Mouse (Mus musculus) R1 (cell line): ENCODE measurements at regions not wholly inside any gene's neighbourhood (a gene's known extent, or its start where the extent isn't known, plus 50 kb on each side); places are given as distances from the start of the nearest gene placed in this dataset.

Source experiments
- DNase-seq: peaks from one replicate; pipeline ENCODE4 v3.0.0-alpha.2; 2018; ENCODE audit warnings: low read depth, low spot score

DNA sequence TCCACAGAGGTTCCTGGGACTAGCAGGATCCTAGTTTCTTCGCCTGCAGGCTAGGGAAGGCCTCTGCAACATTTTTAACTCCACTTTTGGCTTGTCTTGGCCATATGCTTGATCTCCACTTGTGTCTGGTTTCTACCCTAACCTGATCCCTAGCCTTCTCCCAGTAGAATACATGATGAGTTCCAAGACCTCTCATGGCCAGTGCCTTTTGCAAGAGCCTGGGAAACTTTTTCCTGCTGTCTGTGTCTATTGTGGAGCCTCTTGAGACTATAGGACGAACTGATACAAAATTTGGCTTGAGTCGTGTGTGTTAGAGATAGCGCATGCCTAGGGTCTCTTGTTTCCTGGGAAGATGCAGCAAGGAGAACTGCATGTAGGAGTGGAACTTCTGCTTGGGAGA is 119.3 kb downstream of the Cartpt start:
- DNase-seq: no peak

DNA sequence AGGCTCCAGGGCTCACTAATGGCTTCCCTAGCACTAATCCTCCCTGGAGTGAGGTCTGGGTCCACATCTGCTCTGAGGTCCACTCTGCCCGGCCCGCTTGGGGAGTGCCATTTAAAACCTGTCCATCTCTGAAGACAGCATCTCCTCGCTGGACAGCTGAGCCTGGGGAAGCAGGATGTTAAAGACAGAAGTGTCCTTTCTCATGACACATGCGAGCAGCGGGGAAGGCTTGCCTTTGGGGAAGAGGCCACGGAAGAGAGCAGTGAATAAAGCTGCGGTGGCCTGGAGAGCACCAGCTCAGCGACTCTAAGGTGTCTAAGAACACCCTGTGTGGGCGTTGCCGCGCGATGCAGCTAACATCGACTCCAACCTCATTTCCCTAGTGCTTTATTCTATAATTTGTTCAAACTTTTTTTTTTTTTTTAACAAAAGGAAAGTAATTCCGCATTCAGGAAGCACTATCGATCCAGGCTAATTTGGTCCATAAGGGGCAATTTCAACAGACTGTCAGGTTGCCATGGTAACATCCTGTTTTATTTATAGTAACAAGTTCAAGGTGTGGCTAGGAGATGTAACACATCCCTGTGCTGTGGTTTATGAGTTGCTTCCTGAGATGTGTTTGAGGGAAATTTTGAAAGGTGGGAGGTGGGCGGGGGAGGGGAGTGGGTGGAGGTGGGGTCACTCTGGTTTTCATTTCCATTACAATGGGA is 120.0 kb downstream of the Cartpt start:
- DNase-seq: peak; percentile 58

DNA sequence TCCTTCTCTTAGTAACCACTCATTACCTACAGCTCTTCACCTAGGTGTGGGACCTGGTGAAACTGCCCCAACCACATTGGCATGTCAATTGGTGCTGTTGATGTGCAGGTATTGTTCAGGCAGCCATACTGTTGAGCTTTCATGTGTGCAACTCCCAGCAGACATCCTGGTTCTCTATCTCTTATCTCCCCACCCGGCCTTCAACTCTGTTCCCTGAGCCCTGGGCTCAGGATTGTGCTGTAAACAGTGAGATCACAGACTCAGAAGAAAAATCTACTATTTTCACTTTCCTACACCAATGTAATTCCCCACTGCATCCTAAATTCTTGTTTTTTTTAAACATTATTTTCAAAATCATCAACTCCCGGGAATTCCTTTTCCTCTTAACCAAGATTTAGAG is 122.1 kb downstream of the Cartpt start:
- DNase-seq: no peak

DNA sequence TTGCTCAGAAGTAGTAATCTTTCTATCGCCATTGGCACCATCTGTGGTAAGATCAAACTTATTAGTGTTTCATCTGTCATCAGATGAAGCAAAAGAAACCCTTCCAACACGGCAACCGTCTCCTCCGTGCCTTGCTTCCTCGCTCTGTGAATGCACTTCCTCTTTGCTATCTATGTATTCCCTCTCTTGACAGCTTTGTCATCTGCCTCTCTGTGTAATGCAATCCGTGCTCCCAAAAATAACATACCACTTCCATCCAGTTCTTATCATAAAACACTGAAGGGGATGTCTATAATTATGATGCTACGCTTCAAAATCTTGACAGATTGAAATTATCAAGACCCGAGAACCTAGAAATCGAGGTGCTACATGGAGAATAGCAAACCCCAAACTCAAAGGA is 123.2 kb downstream of the Cartpt start:
- DNase-seq: no peak

DNA sequence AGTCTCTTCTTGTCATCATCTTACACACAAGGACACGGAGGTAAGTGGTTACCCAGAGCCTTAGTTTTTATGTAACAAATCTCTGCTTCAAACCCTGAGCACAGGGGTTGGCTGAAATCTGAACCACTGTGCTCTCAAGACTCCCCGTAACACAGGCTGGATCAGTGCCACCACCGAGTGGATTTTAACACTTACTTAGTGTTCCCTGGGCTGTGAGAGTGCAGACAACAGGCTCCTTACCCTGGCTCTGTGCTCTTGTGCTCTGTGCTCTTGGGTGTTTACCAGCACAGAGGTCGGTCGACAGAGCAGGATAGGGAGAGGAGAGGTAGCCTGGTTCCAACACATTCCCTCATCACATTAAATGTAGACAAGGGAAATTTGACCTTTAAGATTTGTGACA is 134.9 kb downstream of the Cartpt start:
- no peak for DNase-seq

DNA sequence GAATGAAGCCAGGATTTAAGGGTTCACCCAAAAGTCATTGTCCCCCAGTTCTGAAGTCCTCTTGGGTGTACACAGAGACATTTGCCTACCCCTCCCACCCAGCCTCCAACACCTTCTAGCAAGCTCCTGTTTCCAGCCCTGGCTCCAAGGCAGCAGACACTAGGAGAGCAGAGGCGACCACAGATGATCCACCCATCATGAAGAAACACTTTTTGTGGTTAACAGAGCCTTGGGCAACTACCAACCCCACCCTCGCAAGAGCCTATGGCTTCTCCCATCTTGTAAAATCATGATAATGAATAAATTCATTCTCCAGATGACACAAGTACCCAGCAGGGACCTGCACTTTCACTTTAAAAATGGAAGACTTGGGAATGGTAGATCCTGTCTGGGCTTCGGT is 136.1 kb downstream of the Cartpt start:
- DNase-seq: no peak

DNA sequence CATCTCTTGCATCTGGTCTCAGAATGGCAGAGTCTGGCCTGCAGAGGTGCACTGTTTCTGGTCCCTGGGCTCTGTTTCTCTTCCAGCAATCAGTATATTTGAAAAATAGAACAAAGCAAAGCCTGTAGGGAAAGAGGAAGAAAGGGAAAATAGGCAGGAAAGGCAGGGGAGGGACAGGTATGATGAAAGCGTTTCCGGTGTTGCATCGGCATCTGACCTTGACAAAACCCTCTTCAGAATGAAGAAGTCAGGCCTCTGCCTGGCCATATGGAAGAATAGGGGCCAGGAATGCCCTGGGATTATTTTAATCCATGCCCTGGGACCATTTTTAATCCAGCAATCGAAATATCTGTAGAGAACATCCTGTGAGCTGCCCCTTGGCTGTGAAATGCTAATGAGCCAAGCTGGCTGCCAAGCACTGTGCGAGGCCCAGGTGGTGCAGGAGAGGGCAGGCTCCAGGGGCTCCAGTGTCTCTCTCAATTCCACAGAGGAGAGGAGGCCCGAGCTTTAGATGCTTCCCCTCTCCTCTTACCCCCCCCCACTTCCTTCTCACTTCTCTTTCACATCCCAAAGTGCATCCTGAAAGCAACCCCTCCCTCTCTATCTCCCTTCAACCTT is 136.7 kb downstream of the Cartpt start:
- DNase-seq: no peak

DNA sequence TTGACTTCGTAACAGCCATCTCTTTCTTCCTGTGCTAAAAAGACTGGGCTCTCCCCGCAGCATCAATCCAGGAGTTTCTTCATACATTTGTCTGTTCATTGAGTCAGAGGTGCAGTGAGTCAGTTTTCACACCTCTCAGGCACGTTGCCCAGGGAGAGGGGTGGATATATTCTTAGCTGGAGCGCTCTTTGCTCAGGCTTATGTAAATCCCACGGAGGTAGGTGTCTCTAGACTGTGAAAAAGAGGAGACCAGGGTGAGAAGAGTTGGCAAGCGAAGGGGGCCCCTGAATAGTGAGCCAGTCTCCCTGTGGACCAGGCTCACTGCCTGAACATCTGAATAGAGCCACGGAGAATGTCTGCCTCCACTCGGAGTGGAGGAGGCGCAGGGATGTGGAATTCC is 139.0 kb downstream of the Cartpt start:
- no peak for DNase-seq

DNA sequence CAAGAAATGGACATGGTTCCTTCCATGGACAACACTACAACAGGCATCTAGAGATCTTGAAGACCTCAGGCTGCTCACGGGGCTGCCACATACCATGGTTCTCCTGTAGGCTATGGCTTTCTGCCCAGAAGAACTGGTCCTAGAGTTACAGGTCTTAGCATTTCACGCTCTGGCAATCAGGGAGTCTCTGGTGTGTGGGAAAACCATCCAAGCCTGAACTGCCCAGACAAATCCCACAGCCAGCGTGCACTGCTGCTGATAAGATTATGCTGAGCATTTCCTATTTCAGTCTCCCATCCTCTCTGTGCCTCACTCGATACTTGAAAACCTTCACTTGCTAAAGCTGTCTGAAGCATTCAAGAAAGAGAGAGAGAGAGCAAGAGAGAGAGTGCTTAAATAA is 139.5 kb downstream of the Cartpt start:
- DNase-seq: no peak

DNA sequence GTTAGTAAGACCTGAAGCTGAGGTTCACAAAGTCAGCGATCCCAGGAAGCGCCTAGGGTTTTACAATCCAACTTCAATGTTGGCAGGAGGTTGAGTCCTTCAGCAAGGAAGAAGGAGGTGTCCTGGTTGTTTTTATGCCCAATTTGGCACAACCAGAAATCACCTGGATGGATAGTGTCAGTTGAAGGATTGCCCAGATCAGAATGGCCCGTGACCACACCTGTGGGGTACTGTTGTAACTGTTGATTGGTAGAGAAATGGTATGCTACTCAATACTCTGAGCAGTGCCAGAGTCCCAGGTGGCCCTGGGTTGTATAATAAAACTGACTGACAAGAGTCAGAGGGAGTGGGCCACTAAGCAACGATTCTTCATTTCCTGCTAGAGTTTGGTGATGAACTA is 140.2 kb downstream of the Cartpt start:
- no peak for DNase-seq

DNA sequence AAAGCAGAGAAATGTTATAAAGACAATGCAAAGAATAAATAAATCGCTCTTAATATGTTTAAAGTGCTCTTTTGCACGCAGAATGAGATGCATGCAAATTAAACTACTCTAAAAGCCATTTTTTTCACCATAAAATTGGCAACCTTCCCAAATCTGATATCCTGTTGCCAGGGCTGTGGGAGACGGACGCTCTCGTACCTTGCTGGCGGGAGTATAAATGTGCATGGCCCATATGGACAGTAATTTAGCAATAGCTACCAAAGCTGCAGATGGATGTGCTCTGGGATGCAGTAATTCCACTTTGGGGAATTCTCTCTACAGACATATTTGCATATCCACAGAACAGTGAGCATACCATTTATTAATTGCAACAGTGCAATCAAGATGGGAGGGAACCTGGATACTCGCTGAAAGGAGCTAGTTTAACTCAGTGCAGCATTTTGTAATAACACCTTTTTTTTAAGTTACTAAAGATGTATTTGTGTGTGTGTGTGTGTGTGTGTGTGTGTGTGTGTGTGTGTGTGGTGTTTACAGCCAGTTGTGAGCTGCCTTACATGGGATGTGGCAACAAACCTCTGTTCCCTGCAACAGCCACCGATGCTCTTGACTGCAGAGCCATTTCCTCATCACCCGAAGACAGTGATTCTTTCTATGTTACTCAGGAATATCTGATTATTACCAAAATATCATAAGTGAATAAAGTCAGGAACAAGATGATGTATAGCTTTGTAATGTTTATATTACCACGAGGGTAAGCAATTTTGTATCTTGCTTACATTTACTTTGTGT is 141.4 kb downstream of the Cartpt start:
- no peak for DNase-seq

DNA sequence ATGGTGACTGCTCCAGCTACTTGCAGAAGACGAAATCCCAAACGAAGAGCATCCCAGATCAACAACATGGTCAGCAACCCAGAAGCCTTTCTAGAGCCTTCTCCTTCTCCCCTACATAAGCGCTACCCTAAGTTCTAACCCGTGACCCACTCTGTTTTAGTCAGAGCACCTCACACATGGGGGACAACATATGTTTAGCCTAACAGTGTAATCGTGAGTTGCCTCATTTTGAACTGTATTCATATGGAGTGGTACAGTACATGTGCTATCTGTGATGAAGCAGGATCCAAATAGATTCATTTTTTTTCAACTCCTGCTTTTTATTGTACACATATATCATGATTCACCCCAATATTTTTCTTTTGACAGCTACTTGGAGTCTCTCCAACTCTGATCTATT is 146.2 kb downstream of the Cartpt start:
- DNase-seq: no peak

DNA sequence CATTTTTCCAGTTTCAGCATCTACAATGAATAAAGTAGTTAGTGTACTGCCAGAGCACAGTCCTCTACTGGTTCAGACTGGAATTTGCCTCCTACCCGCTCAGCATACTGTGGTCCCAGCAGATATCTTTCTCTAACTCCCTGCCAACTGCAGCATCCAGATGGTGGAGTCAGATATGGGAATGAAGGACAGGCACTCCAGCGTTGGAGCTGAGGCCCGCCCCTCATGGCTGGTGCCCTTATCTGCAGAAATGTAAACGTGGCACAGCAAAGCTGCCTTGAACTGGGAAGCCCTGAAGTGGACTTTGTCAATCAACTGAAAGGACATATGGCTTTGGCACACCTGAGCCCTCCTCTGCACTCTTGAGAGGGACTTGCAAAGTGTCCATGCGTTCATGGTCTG is 146.6 kb downstream of the Cartpt start:
- DNase-seq: no peak

DNA sequence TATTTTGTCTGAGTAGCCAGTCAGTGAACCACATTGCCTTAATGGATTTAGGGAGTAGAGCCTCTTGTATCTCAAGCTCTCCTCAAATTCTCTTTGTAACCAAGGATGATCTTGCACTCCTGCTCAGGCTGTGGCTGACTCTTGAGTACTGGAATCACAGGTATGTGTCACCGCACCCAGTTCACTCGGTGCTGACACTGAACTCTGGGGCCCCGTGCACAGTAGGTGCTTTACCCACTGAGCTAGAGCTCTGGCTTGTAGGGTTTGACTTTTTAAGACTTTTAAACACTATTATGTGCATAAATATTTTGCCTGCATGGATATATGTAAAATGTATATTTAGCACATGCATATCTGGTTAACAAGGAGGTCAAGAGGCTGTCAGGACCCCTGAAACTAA is 147.4 kb downstream of the Cartpt start:
- no peak for DNase-seq

DNA sequence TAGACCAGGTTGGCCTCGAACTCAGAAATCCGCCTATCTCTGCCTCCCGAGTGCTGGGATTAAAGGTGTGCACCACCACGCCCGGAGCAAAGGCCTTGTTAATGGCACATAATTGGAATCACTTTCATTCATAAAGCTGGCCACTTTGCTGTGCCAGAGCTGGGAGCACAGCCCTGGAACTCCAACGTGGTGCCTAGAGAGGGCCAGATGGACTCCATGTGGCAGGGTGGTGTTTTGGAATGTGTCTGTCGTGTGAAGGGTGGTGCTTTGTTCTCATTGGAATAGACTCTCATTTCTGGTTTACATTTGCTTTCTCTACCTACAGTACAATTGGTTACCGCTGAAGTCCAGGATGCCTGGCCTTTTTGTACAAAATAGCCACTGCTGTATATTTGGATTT is 150.2 kb downstream of the Cartpt start:
- DNase-seq: no peak

DNA sequence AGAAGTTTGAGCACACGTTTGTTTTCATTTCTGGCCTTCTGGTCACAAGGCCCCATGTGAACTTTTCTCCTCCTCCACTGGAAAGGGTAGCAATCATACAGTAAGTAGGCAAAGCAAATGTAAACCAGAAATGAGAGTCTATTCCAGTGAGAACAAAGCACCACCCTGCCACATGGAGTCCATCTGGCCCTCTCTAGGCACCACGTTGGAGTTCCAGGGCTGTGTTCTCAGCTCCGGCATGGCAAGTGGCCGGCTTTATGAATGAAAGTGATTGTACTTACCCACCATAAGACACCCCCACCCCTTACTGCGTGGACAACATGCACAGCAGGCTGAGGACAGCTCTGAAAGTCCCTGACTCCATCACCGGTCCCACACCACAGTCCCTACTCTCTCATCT is 151.5 kb downstream of the Cartpt start:
- no peak for DNase-seq

DNA sequence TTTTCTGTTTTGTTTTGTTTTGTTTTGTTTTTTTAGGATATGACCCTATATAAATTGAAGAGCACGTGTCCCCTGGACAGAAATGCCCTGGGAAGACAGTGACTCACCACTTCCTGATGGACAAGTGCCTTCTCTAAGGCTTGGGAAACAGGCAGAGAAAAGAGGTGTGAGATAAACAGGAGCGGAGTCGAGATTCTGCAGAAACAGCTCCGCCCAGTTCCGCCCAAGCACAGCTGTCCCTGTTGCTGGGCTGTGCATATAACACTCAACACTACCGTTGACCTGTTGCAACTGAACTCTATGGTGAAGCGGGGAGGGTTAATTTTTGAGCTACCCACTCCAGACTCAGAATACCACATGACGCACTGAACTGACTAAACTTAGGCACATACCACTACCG is 152.8 kb downstream of the Cartpt start:
- DNase-seq: no peak

DNA sequence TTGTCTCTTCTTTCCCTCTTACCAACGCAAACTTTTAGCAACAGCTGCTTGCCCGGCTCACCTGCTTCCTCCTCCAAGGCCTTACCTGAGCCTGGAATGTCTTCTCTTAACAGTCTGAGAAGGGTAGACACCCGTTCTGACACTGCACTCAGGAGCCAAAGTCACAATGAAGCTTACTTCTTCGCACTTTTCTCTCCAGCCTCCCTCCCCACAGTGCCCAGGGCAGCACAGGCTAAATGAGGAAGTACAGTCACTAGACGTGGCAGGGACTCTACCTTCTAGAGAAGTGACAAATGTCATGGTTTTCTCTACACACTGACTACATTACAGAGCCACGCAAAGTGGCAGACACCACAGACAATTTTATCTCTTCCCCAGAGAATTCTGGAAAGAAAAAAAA is 155.4 kb downstream of the Cartpt start:
- no peak for DNase-seq

DNA sequence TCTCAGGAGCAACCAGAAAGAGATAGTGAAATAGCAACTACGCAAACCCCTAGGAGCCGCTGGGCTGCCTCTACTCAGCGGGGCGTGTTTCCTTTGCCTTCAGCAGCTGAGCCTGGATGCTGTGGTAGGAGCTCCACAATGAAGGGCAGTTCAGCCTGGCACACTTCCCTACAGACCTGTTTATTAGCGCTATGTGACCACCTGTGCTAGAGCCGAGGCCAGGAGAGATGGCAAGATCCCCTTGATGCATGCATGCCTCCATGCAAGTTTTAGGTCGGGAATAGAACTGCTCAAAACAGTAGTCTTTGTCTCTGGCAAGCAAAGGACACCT is 156.1 kb downstream of the Cartpt start:
- no peak for DNase-seq

DNA sequence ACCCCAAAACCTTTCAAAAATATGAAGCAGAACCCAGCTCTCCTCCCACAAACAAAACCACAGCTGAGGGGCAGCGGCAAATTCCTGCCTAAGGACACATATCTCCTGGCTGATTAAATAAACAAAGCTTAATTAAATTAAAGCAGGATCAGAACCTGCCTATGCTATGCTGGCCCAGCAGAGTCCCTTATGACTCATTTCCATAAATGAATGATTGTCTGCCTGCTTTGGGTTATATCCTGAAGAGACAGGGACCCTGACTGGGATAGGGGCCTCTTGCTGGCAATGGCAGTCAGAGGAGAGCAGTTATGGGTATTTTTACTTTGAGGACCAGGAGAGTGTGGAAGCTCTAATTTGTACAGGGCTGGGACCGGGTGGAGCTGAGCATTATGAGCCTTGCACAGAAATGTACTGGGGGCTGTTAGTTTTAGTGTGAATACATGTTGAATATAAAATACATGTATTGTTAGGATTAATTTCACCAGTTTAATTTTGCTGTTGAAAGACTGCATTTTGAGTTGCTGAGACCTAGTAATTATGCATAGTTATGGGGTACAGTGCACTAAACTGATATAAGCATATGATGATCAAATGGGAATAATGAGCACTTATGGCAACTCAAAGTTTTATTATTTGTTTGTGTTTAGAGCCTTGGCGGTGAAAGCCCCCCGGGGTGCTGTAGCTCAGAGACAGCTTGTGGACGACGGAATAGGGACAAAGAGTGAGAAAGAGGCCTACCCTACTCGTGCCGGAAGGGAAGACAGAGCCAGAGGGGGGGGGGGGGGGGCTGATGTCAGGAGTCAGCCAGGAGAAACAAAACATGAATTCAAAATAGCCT is 156.7 kb downstream of the Cartpt start:
- no peak for DNase-seq

DNA sequence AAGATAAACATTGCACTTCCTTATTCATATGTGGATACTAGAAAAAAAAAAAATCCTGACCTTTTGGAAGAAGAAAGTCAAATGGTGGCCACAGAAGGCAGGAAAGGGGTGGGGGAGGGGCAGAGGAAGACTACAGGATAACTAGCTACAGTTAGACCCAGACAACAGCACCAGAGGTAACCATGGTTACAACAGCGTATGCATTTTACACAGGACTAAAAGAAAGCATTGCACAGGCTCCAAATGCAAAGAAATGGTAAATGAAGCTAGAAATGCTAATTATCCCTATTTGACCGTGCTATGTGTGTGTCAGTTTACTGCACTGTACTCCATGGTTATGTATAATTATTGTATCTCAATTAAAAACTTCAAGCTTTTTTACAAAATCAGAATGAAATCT is 158.4 kb downstream of the Cartpt start:
- peak; percentile 34 for DNase-seq

DNA sequence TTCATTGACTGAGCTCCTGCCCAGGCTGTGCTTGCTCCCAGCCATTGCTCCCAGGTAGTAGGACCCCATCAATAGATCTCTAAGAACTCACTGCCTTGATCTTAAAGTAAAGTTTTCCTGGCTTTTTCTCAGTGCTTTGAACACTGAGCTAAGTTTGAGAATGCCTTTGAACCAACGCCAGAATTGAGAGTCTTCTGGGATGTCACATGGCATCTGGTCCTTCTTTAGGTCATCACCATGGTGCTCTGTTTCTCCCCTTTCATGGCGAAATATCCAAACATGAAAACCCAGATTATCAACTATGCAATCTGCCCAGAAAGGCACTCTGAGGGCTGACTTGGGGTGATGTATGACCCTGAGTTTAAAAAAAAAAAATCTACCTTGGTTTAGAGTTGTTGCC is 158.9 kb downstream of the Cartpt start:
- DNase-seq: no peak
